Mouse (Mus musculus) heart, adult 11 months (tissue): ENCODE results near the gene Rtel1.

Source experiments
- DNase-seq: peaks from one replicate; pipeline ENCODE4 v3.0.0; 2022

Gene Rtel1

GRCm38 (mm10) chr2:181319248-181320102 is at the start of gene Rtel1:
Rtel1 (plus strand) TSS chr2:181319739.
- DNase-seq = peak; percentile 97

GRCm38 (mm10) chr2:181272092-181272491 is 47.4 kb upstream of the Rtel1 start:
- DNase-seq = peak; percentile 78

GRCm38 (mm10) chr2:181273829-181274228 is 45.7 kb upstream of the Rtel1 start:
- DNase-seq = peak; percentile 44

- DNase-seq = peak; percentile 64
Measured at GRCm38 (mm10) chr2:181274639-181275038, 44.9 kb upstream of the Rtel1 start.

GRCm38 (mm10) chr2:181276766-181277165 is 42.8 kb upstream of the Rtel1 start:
- DNase-seq = peak; percentile 96

GRCm38 (mm10) chr2:181277866-181278265 is 41.7 kb upstream of the Rtel1 start:
- DNase-seq = peak; percentile 74

GRCm38 (mm10) chr2:181279968-181280367 is 39.6 kb upstream of the Rtel1 start:
- DNase-seq = peak; percentile 3

- DNase-seq = peak; percentile 82
Measured at GRCm38 (mm10) chr2:181286629-181287337, 32.8 kb upstream of the Rtel1 start.

GRCm38 (mm10) chr2:181287338-181287957 is 32.1 kb upstream of the Rtel1 start:
- peak; percentile 99 for DNase-seq

GRCm38 (mm10) chr2:181287958-181288350 is 31.6 kb upstream of the Rtel1 start, which contains the start of gene Gmeb2:
Gmeb2 (minus strand) TSS chr2:181288035.
- peak; percentile 100 for DNase-seq

- DNase-seq = peak; percentile 66
Measured at GRCm38 (mm10) chr2:181288691-181289090, 30.8 kb upstream of the Rtel1 start.

GRCm38 (mm10) chr2:181290937-181291336 is 28.6 kb upstream of the Rtel1 start:
- peak; percentile 91 for DNase-seq

- DNase-seq = peak; percentile 83
Measured at GRCm38 (mm10) chr2:181302041-181302440, 17.5 kb upstream of the Rtel1 start.

- DNase-seq = peak; percentile 86
Measured at GRCm38 (mm10) chr2:181304944-181305343, 14.6 kb upstream of the Rtel1 start.

- DNase-seq = no peak
Measured at GRCm38 (mm10) chr2:181307144-181307804, 12.3 kb upstream of the Rtel1 start.

GRCm38 (mm10) chr2:181312435-181312834 is 7.1 kb upstream of the Rtel1 start:
- DNase-seq = peak; percentile 66

- no peak for DNase-seq
Measured at GRCm38 (mm10) chr2:181313006-181313343, 6.6 kb upstream of the Rtel1 start.

- no peak for DNase-seq
Measured at GRCm38 (mm10) chr2:181313344-181314079, 6.0 kb upstream of the Rtel1 start.

GRCm38 (mm10) chr2:181314080-181314810 is 5.3 kb upstream of the Rtel1 start, which contains the start of gene Stmn3:
Stmn3 (minus strand) TSS chr2:181314500.
- peak; percentile 93 for DNase-seq

- DNase-seq = no peak
Measured at GRCm38 (mm10) chr2:181320103-181320499, 562 bp downstream of the Rtel1 start.

- DNase-seq = no peak
Measured at GRCm38 (mm10) chr2:181322136-181322535, 2.6 kb downstream of the Rtel1 start.
